Mouse (Mus musculus): ENCODE results near the gene Trex1. TPM values are rescaled to one million over a fixed set of nuclear protein-coding genes. Genes with fewer than 3 reads are reported as not detected.

Trex1 gene
- polyA plus RNA-seq, 1 experiment from 2014 or later: 14.3 TPM

- Histone ChIP-seq H3K9ac (replicated peaks) (peak overlapping the region; percentile 48), H3K4me1 (ENCODE audit: insufficient read depth) (peaks cover 27% of the 10 kb centered on the region), H3K27me3 (ENCODE audit: insufficient read depth, low read length) (peaks cover 31% of the 10 kb centered on the region), H3K4me2 (ENCODE audit: low read depth, low read length) (peak overlapping the region; percentile 81), H3K27ac (ENCODE audit: low read depth) (peak overlapping the region; percentile 91), H3K4me3 (ENCODE audit: low read depth, low read length) (peak overlapping the region; percentile 62), H3K9me3 (ENCODE audit: low read length) (no peaks in the 10 kb centered on the region), H3K36me3 (replicated peaks; ENCODE audit: insufficient read depth, low read length) (peaks cover 8% of the 10 kb centered on the region; the same call in 1 of the 2 replicates)
- peak; percentile 11 for ATAC-seq
- no peak for TF ChIP-seq EP300 (IDR thresholded peaks at IDR 0.05; ENCODE audit: low read depth)
- 37% methylated on average over 11 of the region's 11 CpGs for WGBS (ENCODE audit: insufficient replicate concordance)
- no peak for DNase-seq
Measured at GRCm38 (mm10) chr9:109093786-109094552, 34.4 kb upstream of the Trex1 start.

GRCm38 (mm10) chr9:109092799-109093198 lies 33.3 kb upstream of the Trex1 start:
- Histone ChIP-seq H3K4me2 (ENCODE audit: low read depth, low read length) (0 out of 2 replicates have a peak overlapping the region, but pooled peaks have one; percentile 13), H3K27ac (ENCODE audit: low read depth) (peak overlapping the region; percentile 72), H3K27me3 (ENCODE audit: insufficient read depth, low read length) (peaks cover 31% of the 10 kb centered on the region), H3K4me3 (ENCODE audit: low read depth, low read length) (no peak overlapping the region), H3K36me3 (replicated peaks; ENCODE audit: insufficient read depth, low read length) (peaks cover 8% of the 10 kb centered on the region; the same call in 1 of the 2 replicates), H3K9me3 (ENCODE audit: low read length) (no peaks in the 10 kb centered on the region), H3K9ac (replicated peaks) (no peak overlapping the region), H3K4me1 (ENCODE audit: insufficient read depth) (peaks cover 20% of the 10 kb centered on the region)
- ATAC-seq (peak; percentile 28), DNase-seq (peak; percentile 47)
- WGBS (ENCODE audit: insufficient replicate concordance): 64% methylated on average over 6 of the region's 6 CpGs
- TF ChIP-seq CTCF (IDR thresholded peaks at IDR 0.05; ENCODE audit: low read depth) (0 out of 2 replicates have a peak, but pooled peaks have one; percentile 2), EP300 (IDR thresholded peaks at IDR 0.05; ENCODE audit: low read depth) (no peak)

DNA sequence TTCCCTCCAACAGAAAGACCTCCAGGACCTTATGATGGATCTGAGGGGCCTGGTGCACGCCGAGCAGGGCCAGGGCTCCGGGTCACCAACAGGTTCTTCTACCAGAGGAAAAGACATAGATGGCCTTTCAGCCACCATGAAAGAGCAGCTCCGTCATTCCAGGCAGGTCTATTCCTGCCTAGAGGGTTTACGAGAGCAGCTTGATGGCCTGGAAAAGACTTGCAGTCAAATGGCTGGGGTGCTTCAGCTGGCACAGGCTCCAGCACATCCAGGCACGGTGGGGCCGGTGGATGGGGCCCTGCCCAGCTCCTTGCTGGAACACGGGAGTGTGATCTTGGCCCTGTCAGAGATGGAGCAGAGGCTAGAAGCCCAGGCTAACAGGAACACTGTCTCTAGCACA lies 32.3 kb upstream of the Trex1 start:
- H3K4me3 ChIP-seq (ENCODE audit: low read depth, low read length): no peak overlapping the region
- peaks cover 17% of the 10 kb centered on the region for H3K4me1 ChIP-seq (ENCODE audit: insufficient read depth)
- H3K36me3 ChIP-seq (replicated peaks; ENCODE audit: insufficient read depth, low read length): peaks cover 8% of the 10 kb centered on the region; the same call in 1 of the 2 replicates
- no peak for ATAC-seq
- no peak overlapping the region for H3K4me2 ChIP-seq (ENCODE audit: low read depth, low read length)
- no peak overlapping the region for H3K27ac ChIP-seq (ENCODE audit: low read depth)
- WGBS (ENCODE audit: insufficient replicate concordance): 93% methylated on average over 8 of the region's 8 CpGs
- no peaks in the 10 kb centered on the region for H3K9me3 ChIP-seq (ENCODE audit: low read length)
- H3K9ac ChIP-seq (replicated peaks): no peak overlapping the region
- H3K27me3 ChIP-seq (ENCODE audit: insufficient read depth, low read length): peaks cover 29% of the 10 kb centered on the region
- no peak for TF ChIP-seq CTCF (IDR thresholded peaks at IDR 0.05; ENCODE audit: low read depth)
- DNase-seq: no peak

DNA sequence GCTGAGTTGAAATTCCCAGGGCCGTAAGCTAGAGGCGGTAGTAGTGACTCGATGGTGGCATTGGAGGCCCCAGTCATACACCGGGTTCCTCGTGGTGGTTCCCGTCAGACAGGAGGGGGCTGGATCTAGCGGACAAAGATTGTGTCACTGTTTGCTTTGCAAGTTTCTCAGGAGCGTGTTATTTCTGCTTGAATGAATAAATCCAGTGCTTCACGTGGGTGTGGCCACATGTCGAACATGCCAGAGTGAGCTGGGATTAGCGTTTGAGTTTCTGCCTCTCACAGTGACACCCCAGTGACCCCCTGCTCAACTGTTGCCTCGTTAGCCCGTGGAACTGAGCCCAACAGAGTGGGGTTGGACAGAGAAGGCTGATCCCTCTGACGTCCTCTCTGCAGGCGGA lies 30.9 kb upstream of the Trex1 start:
- H3K27me3 ChIP-seq (ENCODE audit: insufficient read depth, low read length): peaks cover 15% of the 10 kb centered on the region
- DNase-seq: no peak
- no peaks in the 10 kb centered on the region for H3K9me3 ChIP-seq (ENCODE audit: low read length)
- WGBS (ENCODE audit: insufficient replicate concordance): 65% methylated on average over 15 of the region's 15 CpGs
- no peak for ATAC-seq
- peaks cover 8% of the 10 kb centered on the region; the same call in 1 of the 2 replicates for H3K36me3 ChIP-seq (replicated peaks; ENCODE audit: insufficient read depth, low read length)
- peaks cover 17% of the 10 kb centered on the region for H3K4me1 ChIP-seq (ENCODE audit: insufficient read depth)
- no peak overlapping the region for H3K9ac ChIP-seq (replicated peaks)
- H3K4me2 ChIP-seq (ENCODE audit: low read depth, low read length): 0 out of 2 replicates have a peak overlapping the region, but pooled peaks have one; percentile 4
- peak overlapping the region; percentile 29 for H3K27ac ChIP-seq (ENCODE audit: low read depth)
- H3K4me3 ChIP-seq (ENCODE audit: low read depth, low read length): no peak overlapping the region
- TF ChIP-seq CTCF (IDR thresholded peaks at IDR 0.05; ENCODE audit: low read depth) (no peak), EP300 (IDR thresholded peaks at IDR 0.05; ENCODE audit: low read depth) (no peak)

GRCm38 (mm10) chr9:109087987-109088386 lies 28.5 kb upstream of the Trex1 start:
- no peak overlapping the region for H3K27ac ChIP-seq (ENCODE audit: low read depth)
- DNase-seq (peak; percentile 12), ATAC-seq (no peak)
- H3K9me3 ChIP-seq (ENCODE audit: low read length): no peaks in the 10 kb centered on the region
- TF ChIP-seq EP300 (IDR thresholded peaks at IDR 0.05; ENCODE audit: low read depth) (no peak), CTCF (IDR thresholded peaks at IDR 0.05; ENCODE audit: low read depth) (peak; percentile 69)
- no peak overlapping the region for H3K4me2 ChIP-seq (ENCODE audit: low read depth, low read length)
- no peak overlapping the region for H3K9ac ChIP-seq (replicated peaks)
- WGBS (ENCODE audit: insufficient replicate concordance): 25% methylated on average over 5 of the region's 5 CpGs
- H3K4me3 ChIP-seq (ENCODE audit: low read depth, low read length): no peak overlapping the region
- H3K36me3 ChIP-seq (replicated peaks; ENCODE audit: insufficient read depth, low read length): peaks cover 8% of the 10 kb centered on the region; the same call in 1 of the 2 replicates
- H3K27me3 ChIP-seq (ENCODE audit: insufficient read depth, low read length): no peaks in the 10 kb centered on the region
- peaks cover 13% of the 10 kb centered on the region for H3K4me1 ChIP-seq (ENCODE audit: insufficient read depth)

GRCm38 (mm10) chr9:109084922-109085321 lies 25.4 kb upstream of the Trex1 start:
- no peak for ATAC-seq
- H3K36me3 ChIP-seq (replicated peaks; ENCODE audit: insufficient read depth, low read length): no peaks in the 10 kb centered on the region; the same call in 1 of the 2 replicates
- no peak for DNase-seq
- H3K4me1 ChIP-seq (ENCODE audit: insufficient read depth): peaks cover 20% of the 10 kb centered on the region
- H3K27me3 ChIP-seq (ENCODE audit: insufficient read depth, low read length): no peaks in the 10 kb centered on the region
- H3K27ac ChIP-seq (ENCODE audit: low read depth): no peak overlapping the region
- H3K9ac ChIP-seq (replicated peaks): no peak overlapping the region
- H3K4me2 ChIP-seq (ENCODE audit: low read depth, low read length): no peak overlapping the region
- no peak overlapping the region for H3K4me3 ChIP-seq (ENCODE audit: low read depth, low read length)
- TF ChIP-seq EP300 (IDR thresholded peaks at IDR 0.05; ENCODE audit: low read depth) (no peak), CTCF (IDR thresholded peaks at IDR 0.05; ENCODE audit: low read depth) (peak; percentile 67)
- WGBS (ENCODE audit: insufficient replicate concordance): 33% methylated on average over 2 of the region's 2 CpGs
- H3K9me3 ChIP-seq (ENCODE audit: low read length): no peaks in the 10 kb centered on the region

Data from liver, postnatal 0 days (tissue).